Mouse (Mus musculus) embryo, embryonic 11 days (tissue): Measurements from ENCODE around the gene Arhgap1.

ENCODE experiments used
- DNase-seq: peaks from one replicate; pipeline ENCODE4 v3.0.0-alpha.2; 2015

Arhgap1 gene

GRCm38 (mm10) chr2:91699225-91699624 lies 49.6 kb downstream of the Arhgap1 start:
- no peak for DNase-seq

DNA sequence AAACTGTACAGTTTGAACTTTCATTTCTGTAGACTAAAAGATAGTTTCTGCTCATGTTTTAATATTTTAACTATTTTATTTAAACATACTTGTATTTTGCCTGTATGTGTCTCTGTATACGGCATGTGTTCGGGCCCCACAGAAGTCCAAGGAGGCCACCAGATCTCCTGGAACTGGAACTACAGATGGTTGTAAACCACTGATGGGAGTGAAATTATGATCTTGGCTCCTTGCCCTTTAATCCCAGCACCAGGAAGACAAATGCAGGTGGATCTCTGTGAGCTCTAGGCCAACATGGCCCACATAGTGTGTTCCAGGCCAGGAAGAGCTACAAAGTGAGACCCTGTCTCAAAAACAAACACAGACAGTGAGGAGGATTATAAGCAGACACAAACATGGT lies 51.7 kb downstream of the Arhgap1 start:
- no peak for DNase-seq

DNA sequence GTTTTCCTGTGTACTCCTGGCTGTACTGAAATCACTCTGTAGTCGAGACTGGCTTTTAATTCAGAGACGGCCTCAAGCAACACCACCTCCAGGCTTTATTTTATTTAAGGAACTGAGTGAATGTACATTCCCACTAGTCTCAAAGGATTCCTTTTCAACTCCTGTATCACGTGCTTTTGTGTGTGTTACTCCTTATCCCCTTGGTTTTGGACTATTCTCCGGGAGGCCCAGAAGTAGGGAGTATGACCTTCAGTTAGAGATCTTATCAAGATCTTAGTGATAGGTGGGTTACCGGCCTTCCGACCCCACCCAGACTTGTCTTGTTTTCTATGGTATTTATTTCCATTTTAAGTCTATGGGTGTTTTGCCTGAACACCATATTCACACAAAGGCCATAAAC lies 56.1 kb downstream of the Arhgap1 start:
- no peak for DNase-seq

DNA sequence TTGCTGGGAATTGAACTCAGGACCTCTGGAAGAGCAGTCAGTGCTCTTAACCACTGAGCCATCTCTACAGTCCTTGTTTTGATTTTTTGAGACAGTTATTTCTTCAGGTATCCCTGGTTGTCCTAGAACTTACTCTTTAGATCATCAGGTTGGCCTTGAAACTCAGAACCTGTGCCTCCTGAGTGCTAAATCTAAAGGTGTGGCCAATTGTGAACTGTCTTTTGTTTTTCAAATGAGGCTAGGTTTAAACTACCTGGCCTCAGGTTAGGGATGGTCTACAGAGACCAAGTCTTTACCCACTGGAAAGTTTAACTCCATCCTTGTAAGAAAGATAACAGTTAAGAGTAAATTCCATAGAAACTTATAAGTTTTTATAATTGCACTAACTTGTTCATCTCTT lies 56.8 kb downstream of the Arhgap1 start:
- DNase-seq, result no peak

GRCm38 (mm10) chr2:91708361-91708760 lies 58.7 kb downstream of the Arhgap1 start:
- no peak for DNase-seq

DNA sequence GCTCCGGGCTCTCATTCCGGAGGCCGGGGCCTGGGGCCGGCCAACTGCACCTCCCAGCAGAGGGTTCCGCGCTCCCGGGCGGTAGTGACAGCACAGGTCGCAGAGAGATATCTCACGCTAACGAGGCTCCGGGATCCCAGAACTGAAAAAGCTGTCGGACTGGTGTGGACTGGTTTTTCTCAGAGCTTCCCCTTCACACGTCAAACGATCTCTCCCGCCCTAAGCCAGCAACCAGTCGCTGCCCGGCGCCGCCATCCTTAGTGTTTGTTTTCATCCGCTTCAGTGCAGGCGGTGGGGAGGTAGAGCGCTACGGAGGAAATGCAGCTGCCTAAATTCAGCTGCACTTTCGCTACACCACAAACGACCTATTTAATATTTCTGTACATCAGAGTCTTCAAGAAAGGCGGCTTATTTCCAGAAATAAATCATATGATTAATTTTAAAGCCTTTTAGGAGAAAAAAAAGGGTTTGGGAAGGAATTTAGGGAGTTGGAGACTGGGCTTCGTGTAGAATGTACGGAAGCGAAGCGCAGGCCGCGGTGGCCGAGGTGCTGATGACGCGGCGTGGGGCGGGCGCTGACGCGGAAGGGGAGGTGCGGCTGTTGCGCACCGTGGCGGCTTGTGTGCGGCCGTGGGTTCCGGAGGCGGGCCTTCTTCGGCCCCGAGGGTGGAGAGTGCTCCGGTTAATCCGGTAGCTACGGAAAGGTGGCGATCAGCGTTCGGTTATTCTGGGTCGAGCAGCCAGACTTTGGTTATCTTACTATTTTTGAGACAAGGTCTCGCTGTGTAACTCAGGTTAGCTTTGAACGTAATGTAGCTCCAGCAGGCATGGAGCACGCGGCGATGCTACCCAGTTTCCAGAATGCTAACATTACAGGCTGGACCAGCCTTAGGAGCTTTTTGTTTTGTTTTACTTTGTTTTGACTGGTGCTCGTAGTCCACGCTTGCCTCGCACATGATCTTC lies 60.9 kb downstream of the Arhgap1 start, which contains the start of the genes Atg13 and Harbi1:
Atg13 (minus strand) TSS at position 305 of the 963 bp plus-strand sequence.
Harbi1 (plus strand) TSS at position 581 of the 963 bp plus-strand sequence.
- DNase-seq, result peak; percentile 96

GRCm38 (mm10) chr2:91711256-91711925 lies 61.7 kb downstream of the Arhgap1 start:
- peak; percentile 3 for DNase-seq

GRCm38 (mm10) chr2:91714921-91715320 lies 65.3 kb downstream of the Arhgap1 start:
- DNase-seq, result no peak

GRCm38 (mm10) chr2:91718276-91718675 lies 68.6 kb downstream of the Arhgap1 start:
- no peak for DNase-seq
